Mouse (Mus musculus): Measurements from ENCODE around the gene Epha3.

DNA sequence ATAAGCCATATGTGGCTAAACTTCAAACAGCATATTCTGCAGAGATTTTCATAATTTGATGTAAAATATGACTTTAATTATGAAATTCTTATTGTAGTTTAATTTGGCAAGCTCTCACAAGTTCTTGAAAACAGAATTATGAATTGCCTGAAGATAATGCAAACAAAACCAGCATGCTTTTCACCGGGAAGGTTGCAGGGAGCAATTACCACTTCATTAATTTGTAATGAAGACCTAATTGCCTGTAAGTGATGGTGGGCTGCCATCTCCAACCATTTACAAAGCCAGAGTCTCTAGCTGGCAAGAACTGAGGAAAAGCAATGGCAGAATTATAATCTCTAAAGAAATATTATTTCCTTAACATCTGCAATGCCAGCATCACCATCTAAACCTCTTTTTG lies 86.2 kb downstream of the Epha3 start:
- TF ChIP-seq CTCF (IDR thresholded peaks at IDR 0.05; ENCODE audit: low read depth) (no peak), EP300 (IDR thresholded peaks at IDR 0.05; ENCODE audit: low read depth) (no peak)

All from liver, postnatal 0 days (tissue).